Mouse (Mus musculus) embryonic fibroblast, embryonic 13.5 days (primary cell): ENCODE measurements around the gene Cib1. TPM values are rescaled to one million over a fixed set of nuclear protein-coding genes. Genes with fewer than 3 reads are reported as not detected.

ENCODE experiments used
- H3K27ac ChIP-seq: 2 replicates; pipeline ENCODE4 v1.5.1; 2012; ENCODE audit warnings: low read length, control low read depth, inconsistent platforms; ENCODE audit not compliant: insufficient read depth
- H3K4me1 ChIP-seq: 2 replicates; pipeline ENCODE4 v1.6.1; 2011; ENCODE audit warnings: low read length; ENCODE audit not compliant: control insufficient read depth, insufficient read depth
- H3K4me3 ChIP-seq: 2 replicates; pipeline ENCODE4 v1.5.1; 2011; ENCODE audit warnings: mild to moderate bottlenecking, control low read depth, low read length; ENCODE audit not compliant: insufficient read depth
- CTCF ChIP-seq: IDR thresholded peaks from 2 replicates; pipeline ENCODE4 v1.5.1; 2011; ENCODE audit warnings: mild to moderate bottlenecking, control low read depth, low read length, moderate library complexity, borderline replicate concordance; ENCODE audit not compliant: insufficient read depth
- POLR2A ChIP-seq: IDR thresholded peaks from 2 replicates; pipeline ENCODE4 v1.6.1; 2011; ENCODE audit warnings: low read depth, mild to moderate bottlenecking, control low read depth, low read length, moderate library complexity
- polyA plus RNA-seq: library from polyadenylated mRNA; stranded (reverse); fragments of >200 nt; gene quantifications from 2 replicates; pipeline ENCODE4 v1.2.4, GENCODE M21; 2011; ENCODE audit warnings: low read depth; ENCODE audit not compliant: missing spikeins, insufficient read length

The Cib1 gene
- polyA plus RNA-seq, 1 experiment = 33.3 TPM

DNA sequence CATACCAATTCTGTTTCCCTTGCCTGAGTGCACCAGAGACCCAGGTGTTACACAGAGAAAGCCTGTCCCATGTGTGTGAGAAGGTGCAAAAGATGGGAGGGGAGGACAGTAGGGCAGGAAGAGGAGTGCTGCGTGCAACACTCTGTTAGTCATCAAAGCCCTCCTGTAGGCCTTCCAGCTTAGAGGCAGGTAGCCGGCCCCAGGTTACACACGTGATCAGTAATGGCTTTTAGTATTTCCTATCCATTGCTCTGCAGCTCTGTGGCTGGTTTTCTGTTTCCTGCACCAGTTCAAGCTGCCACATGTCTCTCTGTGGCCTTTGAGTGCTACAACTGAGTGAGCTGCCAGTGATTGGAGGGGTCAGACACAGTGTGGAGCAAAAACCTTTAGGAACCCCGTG, 28.3 kb downstream of the Cib1 start:
- Histone ChIP-seq H3K4me1 (peaks cover 10% of the 10 kb centered on the region), H3K27ac (no peak overlapping the region), H3K4me3 (no peak overlapping the region)
- TF ChIP-seq CTCF = no peak
- TF ChIP-seq POLR2A = no peak

DNA sequence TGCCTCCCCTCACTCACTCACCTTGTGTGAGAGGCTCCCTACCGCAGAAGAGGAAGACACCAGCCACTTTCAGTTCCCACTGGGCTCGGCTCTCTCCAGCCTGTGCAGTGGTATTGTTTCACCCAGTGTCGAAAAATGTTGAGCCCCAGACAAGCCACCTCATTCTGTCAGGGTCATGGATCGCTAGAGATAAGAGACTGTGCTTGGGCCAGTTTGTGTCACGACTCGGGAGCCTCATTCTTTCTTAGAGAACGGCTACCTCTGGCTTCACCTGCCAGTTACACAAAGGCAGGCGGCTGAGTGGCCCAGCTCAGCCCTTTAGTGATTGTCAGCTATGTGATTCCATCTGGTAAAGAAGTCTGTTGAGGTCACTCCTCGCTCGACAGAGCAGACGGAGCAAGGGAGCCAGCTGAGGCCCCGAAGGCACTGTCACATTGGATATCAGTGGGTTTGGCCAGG, 28.9 kb downstream of the Cib1 start:
- Histone ChIP-seq H3K4me3 (no peak overlapping the region), H3K4me1 (peaks cover 4% of the 10 kb centered on the region), H3K27ac (no peak overlapping the region)
- TF ChIP-seq CTCF = no peak
- TF ChIP-seq POLR2A = no peak

DNA sequence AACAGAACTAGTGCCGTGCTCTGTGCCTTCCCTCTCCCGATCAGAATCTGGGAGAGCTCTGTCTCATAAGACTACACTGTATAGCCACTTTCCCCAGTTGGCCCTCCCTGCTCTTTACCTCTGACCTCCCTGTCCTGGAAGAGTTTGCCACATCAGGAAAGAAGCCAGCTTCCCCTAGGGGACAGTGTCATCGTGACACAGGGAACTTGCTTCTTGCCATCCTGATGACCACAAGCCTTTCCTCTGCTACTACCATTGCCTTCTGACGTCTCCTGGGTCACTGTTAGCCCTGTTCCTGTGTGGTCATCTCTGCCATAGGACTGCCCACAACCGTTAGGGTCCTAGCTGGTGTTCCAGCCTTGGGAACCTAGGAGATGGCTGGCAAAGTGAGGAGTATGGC, 29.7 kb downstream of the Cib1 start:
- Histone ChIP-seq H3K4me3 (no peak overlapping the region), H3K27ac (no peak overlapping the region), H3K4me1 (peaks cover 3% of the 10 kb centered on the region)
- TF ChIP-seq CTCF (no peak), POLR2A (no peak)

DNA sequence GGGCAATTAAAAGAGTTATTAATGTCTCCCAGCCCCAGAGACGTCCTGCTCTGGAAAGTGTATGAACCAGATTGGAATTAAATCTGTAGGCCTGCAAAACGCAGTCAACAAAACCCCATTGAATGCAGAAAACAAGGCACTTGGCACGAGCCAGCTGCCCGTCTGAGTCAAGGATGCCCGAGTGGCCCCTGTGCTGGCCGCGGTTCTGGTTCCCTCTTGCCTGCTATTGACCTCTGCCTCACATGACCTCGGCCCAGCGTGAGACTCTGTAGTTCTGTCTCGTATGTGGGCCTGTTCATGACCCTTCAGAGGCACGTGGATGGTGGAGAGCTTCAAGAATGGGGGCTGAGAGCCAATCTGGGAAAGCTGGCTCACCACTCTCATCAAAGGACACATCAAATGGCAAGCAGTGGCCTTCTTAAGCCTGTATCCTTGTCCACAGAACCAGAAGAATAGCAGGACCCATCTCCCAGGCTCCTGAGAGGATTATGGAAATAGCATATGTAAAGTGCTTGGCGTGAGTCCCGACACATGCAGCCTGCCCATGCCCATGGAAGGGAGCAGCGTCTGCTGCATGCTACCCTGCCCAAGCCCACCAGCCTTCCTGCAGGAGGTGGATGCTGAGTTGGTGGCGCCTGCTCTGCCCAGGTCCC, 30.6 kb downstream of the Cib1 start:
- TF ChIP-seq POLR2A = no peak
- no peak for TF ChIP-seq CTCF
- H3K27ac ChIP-seq = no peak overlapping the region
- H3K4me1 ChIP-seq = peaks cover 3% of the 10 kb centered on the region
- no peak overlapping the region for H3K4me3 ChIP-seq

DNA sequence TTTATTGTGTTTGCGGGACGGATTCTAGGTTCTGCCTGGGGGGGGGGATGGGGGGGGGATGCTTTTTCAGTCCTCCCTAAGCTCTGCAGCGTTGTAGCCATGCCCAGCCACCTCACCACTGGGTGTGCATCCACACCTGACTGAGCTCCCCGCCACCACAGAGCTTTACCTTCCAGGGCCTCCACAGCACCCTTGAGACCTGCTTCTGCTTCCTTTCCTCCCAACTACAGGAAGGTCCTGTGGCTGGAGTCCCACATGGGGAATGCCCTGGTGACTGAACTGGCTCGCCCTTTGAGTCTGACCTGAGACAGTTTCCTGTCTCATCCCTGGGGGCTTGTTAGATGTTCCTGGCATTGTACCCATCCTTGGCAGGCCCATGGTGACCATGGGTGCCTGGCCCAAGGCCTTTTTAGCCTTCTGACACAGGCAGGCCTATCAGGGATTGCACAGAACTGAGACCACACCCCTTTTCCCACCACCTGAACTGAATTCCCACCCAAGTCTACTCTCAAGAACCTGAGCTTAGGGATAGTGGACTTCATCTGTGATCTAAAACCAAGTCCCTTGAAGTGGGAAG, 31.6 kb downstream of the Cib1 start:
- TF ChIP-seq CTCF = no peak
- no peak for TF ChIP-seq POLR2A
- no peaks in the 10 kb centered on the region; the same call in 1 of the 2 replicates for H3K4me1 ChIP-seq
- no peak overlapping the region for H3K27ac ChIP-seq
- H3K4me3 ChIP-seq = no peak overlapping the region

DNA sequence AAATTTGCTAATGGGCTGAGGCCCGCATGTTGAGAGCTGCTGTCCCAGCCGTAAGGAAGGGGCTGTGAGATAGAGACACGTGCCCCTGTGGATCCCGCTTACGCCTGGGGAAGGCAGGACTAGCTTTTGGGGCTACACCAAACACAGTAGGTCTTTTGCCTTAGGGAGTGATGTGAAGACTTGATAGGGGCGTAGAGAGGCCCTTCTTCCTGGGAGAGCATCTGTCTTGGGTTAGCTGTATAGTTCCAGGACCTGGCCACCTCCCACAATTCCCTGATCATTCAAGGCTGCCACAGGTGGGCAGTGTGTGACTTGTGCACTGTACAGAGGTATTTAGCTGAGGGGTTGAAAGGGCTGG, 32.0 kb downstream of the Cib1 start:
- H3K4me3 ChIP-seq = no peak overlapping the region
- no peaks in the 10 kb centered on the region; the same call in 1 of the 2 replicates for H3K4me1 ChIP-seq
- TF ChIP-seq CTCF (no peak), POLR2A (no peak)
- no peak overlapping the region for H3K27ac ChIP-seq

DNA sequence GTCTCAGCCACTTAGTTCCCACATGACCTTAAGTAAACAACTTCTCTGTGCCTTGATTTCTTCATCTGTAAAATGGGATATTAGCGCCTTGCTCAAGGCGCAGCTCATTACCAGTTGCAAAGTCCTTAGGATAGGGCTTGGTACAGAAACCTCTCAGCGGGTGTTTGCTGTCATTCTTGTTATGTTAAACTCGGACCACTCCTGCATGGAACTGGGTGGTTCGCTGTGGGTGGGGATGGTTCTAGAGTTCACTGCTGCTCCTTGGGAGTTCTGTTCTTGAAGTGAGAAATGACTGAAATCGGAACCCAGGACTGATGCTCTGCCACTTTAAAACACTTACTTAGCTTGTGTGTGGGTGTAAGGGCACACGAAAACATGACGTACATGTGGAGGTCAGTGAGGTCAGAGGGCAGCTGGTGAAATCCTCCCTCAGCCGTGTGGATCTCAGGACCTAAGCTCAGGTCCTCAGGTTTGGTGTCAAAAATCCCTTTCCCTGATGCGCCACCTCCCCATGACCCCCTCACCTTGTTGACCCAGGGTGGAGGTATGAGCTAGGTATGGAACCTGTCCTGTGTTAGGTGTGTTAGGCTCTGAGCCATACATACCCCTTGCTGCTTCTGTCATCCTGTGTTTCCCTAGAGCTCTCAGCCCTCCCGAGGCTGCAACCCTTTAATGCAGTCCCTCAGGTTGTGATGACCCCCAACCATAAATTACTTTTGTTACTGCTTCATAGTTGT, 32.6 kb downstream of the Cib1 start:
- peak overlapping the region; percentile 66; the same call in 1 of the 2 replicates for H3K4me3 ChIP-seq
- no peak for TF ChIP-seq POLR2A
- no peak for TF ChIP-seq CTCF
- no peaks in the 10 kb centered on the region; the same call in 1 of the 2 replicates for H3K4me1 ChIP-seq
- no peak overlapping the region for H3K27ac ChIP-seq

DNA sequence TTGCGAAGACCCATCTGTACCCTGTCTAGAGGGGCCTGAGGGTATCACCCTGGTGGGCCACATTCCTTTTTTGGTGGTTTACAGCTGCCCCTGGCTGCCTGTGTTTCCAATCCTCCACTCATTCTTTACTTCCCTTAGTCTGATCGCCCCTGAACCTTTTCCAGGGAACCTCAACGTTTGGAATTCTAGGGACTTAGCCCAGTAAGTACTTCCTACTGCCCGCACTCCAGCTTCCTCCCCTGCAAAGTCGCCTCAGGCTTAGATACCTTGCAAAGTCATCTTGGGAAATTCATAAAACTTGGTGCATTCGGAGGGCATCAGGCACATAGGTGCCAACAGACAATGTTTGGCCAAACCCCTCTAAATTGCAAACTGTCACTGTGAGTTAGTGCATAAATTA, 33.3 kb downstream of the Cib1 start:
- Histone ChIP-seq H3K27ac (no peak overlapping the region), H3K4me1 (no peaks in the 10 kb centered on the region; the same call in 1 of the 2 replicates), H3K4me3 (peak overlapping the region; percentile 66)
- TF ChIP-seq POLR2A (no peak), CTCF (no peak)

DNA sequence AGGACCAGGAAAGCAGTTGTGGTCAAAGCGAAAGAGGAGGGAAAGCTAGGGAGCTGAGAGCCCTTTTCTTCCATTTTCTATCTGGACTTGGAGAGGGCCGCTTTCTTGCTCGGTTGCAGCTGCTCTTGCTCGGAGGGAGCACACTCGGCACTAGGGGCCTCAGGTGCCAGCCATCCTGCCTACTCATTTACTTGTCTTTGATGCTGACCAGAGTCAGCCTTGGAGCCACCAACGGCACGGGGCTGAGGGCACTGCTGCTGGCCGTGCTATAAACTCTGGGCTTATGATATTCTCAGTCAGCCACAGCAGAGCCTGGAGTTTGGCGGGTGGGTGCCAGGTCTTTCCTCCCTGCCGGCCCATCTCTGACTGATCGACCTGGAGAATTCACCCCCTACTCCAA, 33.8 kb downstream of the Cib1 start:
- Histone ChIP-seq H3K4me3 (peak overlapping the region; percentile 66), H3K4me1 (no peaks in the 10 kb centered on the region; the same call in 1 of the 2 replicates), H3K27ac (peak overlapping the region; percentile 12; the same call in 1 of the 2 replicates)
- TF ChIP-seq POLR2A (no peak), CTCF (no peak)
